In genomic region chr15:90563996-90564395, GRCm38 (mm10) we compare ENCODE assay signal across 18 mouse cellular contexts.
"Had no signal": no experiment of that assay in that cellular context is flagged by ENCODE, and none has a peak within 500 bp of the region (broad histone marks: within the 10 kb centered on the region; RNA-seq: fewer than 3 reads in every experiment).

No protein-coding gene starts in this region.

- DNase-seq: kidney, adult 11 months; kidney, adult 8-10 months; kidney, postnatal 10 days; kidney, postnatal 36 days; liver; liver, embryonic 13.5 days; lung, adult 2 months; lung, postnatal 14 days; lung, postnatal 4 days; thymus, adult 2 months; thymus, postnatal 14 days; thymus, postnatal 4 days had no signal

- H3K4me1 ChIP-seq: kidney, embryonic 15.5 days; liver, embryonic 13.5 days; midbrain, embryonic 15.5 days; neural tube, embryonic 13.5 days had no signal

- H3K27ac ChIP-seq: kidney, embryonic 15.5 days; limb, embryonic 12.5 days; liver, embryonic 13.5 days; midbrain, embryonic 12.5 days; midbrain, embryonic 15.5 days; neural tube, embryonic 13.5 days; stomach, postnatal 0 days had no signal

- ATAC-seq: midbrain, embryonic 15.5 days had no signal

- H3K9me3 ChIP-seq: kidney, embryonic 15.5 days; limb, embryonic 12.5 days; liver, embryonic 13.5 days; midbrain, embryonic 12.5 days; midbrain, embryonic 15.5 days; neural tube, embryonic 13.5 days had no signal

- H3K4me3 ChIP-seq: kidney, embryonic 15.5 days; limb, embryonic 12.5 days; liver, embryonic 13.5 days; midbrain, embryonic 12.5 days; midbrain, embryonic 15.5 days; neural tube, embryonic 13.5 days had no signal

- H3K9ac ChIP-seq: kidney, embryonic 15.5 days; limb, embryonic 12.5 days; liver, embryonic 13.5 days; midbrain, embryonic 12.5 days; midbrain, embryonic 15.5 days; neural tube, embryonic 13.5 days had no signal

- H3K27me3 ChIP-seq: kidney, embryonic 15.5 days; limb, embryonic 12.5 days; liver, embryonic 13.5 days; midbrain, embryonic 12.5 days; midbrain, embryonic 15.5 days; neural tube, embryonic 13.5 days had no signal

- H3K4me2 ChIP-seq: kidney, embryonic 15.5 days; limb, embryonic 12.5 days; liver, embryonic 13.5 days; midbrain, embryonic 12.5 days; midbrain, embryonic 15.5 days; neural tube, embryonic 13.5 days had no signal

- H3K36me3 ChIP-seq: kidney, embryonic 15.5 days; limb, embryonic 12.5 days; liver, embryonic 13.5 days; midbrain, embryonic 12.5 days; midbrain, embryonic 15.5 days; neural tube, embryonic 13.5 days had no signal
